Mouse (Mus musculus) spleen, postnatal 36 days (tissue): ENCODE data around the gene Dhcr7.

Source experiments
- DNase-seq, 2 experiments: peaks; one replicate each; pipeline ENCODE4 v3.0.0; 2022; ENCODE audit warnings: low spot score in 2 of 2, mixed read lengths in 1 of 2

The Dhcr7 gene

DNA sequence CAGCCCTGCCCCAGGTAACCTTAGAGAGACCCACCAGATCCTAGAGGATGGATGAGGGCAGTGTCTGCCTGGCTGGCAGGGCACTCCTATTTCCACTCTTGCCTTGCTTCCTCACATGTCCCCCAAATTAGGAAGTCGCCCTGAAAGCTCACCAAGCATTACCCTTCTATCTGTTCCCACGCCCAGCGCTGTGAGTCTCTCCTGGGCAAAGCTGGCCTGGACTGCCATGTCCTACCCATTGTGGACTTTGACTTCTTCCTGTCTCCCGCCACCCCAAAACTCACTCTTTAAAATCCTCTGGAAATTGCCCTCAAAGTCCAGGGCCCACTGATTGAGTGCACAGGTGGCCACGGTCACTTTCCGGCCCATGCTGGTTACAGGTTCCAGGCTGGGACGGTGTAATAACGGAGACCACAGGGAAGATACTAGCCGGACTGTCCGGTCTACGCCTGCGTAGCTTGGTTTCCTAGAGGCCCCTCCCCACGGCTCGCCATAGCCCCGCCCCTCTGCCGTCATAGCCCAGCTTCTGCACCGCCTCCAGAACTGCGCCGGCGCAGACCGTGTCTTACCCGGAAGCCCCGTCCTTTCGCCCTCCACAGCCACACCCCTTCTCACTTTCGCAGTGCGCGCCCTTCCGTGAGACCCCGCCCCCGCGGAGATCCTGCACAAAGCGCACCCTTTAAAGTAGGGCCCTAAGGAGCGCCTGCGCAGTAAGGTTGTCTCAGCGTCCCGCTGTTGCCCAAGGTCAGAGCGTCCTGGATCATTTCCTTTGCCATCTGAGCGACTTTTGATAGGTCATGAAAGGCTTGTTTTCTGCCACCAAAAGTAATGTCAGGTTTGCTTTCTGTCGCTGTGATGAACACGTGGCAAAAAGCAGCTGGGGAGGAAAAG lies at the start of gene Dhcr7, which contains the start of gene Nadsyn1:
Gene Dhcr7, plus strand, starts transcription at position 771 of the 891 bp plus-strand sequence.
Gene Nadsyn1, minus strand, starts transcription at position 475 of the 891 bp plus-strand sequence.
- peak; percentile 99 for DNase-seq

DNA sequence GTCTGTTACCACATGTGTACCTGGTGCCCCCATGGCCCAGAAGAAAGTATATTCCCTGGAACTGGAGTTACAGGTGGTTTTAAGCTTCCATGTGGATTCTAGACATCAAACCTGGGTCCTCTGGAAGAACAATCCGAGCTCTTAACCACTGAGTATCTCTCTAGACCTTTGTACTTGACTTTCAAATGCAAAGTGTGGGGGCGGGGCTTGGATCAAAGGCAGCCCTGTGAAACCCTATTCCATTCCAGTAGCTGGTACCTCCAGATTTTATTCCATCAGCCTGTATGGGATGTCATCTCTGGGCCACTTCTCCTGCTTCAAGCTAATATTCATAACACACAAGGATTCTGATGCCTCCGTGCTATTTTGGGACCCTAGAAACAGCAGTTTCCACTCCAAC lies 46.8 kb upstream of the Dhcr7 start:
- no peak for DNase-seq

DNA sequence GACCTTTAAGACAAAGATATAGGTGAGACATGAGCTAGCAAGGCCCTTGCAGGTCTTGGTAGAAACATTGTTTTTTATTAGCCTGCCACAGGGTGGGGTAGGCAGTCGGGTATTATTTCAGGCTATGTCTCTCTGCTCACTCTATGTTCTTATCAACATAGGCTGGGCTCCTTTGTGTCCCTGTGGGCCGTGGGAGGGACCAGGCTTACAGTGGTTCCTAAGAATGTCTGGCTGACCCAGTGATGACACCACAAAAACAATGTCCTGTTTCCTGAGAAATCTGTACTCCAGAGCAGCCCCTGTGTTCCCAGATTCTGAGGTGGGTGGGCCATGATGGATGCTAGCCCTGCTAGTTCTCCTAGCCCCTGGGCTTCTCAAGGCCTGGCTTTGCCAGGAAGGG lies 45.6 kb upstream of the Dhcr7 start:
- no peak for DNase-seq

DNA sequence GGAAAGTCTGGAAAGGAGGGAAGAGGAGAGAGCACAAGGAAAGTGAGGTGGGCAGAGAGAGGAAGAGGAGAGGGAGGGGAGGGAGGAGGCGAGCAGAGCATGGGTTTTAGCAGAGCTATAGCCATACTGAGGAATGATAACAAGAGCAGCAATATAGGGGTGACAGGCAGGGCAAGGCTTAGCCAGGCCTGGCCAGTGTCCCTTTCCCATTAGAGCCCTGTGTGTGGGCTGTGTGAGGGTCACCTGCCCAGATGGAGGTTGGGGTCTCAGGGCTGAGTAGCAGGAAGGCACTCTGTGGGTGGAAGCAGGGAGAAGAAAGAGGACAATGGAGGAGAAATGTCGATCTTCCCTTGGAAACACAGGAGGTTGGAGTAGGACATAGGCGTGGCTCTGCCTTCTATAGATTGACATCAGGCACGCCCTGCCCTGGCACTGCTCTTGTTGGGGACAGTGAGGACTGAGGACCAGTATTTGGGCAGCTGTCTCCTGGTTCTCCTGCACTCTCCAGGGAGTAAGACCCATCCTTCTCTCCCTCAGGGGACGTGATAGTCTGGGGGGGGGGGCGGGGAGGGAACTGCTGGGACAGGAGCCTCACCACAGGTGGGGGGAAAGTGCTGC lies 39.5 kb upstream of the Dhcr7 start:
- DNase-seq, result no peak

DNA sequence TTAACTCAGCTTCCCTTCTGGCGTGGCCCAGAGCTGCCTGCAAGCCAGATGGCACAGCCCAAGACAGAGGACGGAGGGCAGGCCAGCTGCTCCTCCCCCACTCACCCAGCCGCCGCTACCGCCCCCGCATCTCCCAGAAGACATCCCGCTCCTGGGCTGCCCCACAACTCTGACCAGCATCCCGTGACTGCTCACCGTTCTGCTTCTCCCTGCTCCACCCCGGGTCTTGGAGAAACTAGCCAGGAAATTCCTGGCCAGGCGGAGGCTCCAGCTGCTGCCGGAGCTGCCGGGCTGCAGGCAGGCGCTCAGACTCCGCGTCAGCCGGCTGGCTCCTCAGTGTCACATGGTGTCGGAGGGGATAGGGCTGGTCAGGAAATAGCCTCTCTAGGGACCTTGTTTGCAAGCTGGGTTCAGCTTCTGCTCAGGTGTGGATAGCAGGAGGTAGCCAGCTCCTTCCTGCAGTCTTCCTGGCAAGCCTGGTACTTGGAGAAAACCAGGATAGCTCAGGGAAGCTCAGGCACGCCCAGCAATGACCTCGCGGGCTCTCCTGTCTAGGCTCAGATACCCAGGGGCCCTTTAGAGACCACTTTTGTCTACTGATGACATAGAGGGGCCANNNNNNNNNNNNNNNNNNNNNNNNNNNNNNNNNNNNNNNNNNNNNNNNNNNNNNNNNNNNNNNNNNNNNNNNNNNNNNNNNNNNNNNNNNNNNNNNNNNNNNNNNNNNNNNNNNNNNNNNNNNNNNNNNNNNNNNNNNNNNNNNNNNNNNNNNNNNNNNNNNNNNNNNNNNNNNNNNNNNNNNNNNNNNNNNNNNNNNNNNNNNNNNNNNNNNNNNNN lies 38.7 kb upstream of the Dhcr7 start, which contains the start of gene Mrgpre:
Gene Mrgpre, minus strand, starts transcription at position 505 of the 834 bp plus-strand sequence.
- DNase-seq, result peak; percentile 69 to 75

DNA sequence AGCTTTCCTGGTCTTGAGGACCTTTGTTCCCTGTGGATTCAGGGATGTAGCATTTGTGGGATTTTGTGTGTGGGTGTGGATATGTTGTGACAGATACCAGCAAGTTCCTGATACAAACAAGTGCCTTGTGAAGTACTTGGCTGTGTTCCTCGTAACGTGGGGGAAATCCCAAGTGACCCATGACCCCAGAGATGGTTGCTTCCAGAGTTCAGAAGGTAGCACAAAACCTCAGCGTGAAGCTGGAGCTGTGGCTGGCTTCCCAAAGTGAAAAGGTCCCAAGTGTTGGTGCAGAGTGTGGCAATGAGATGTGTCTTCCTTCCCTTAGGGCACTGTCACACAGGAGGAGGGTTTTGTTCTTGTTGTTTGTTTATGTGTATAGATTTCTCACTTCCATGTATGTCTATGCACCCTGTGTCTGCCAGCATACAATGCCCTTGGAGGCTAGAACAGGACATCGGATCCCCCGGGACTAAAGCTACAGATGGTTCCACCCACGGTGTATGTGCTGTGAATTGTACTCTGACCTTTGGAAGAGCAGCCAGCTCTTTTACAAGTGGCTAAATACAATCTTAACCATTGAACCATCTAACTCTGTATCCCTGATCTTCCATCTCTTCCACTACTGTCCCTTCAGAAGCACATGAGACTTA lies 30.5 kb upstream of the Dhcr7 start:
- DNase-seq, result no peak

DNA sequence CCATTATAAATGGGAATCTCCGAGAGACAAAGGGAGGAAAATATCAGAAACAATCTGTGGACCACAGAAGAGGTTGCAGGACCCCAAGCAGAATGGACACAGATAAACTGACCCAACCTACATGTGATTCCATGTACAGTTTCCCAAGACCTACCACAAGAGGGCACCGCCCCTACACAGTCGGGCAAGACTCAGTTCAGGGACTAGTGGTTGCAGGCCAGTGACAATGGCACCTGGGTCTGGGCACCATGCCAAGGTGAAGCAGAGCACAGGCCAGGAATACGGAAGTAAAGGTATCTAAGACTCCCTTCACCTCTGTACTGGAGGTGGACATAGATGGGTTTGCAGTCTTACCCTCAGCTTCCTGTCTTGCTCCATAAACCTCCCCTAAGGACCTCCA lies 29.8 kb upstream of the Dhcr7 start:
- peak; percentile 73 to 76 for DNase-seq

DNA sequence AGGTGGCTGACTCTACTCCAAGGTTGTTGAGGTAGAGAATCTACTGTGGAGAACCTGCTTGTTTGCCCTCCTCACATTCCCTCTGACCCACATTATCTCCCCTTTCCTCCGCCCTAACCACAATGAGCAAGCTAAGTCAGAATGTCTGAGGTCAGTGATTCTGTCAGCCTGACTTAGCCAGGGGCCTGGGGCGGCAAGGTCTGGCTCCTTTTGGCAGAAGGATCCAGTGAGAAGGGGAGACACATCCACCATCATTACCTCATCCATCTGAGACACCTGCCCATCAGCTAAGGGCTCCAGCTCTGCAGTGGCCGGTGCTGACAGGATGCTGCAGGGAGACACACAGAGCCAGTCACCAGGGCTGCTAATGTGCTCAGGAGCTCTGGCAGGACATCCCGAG lies 24.2 kb upstream of the Dhcr7 start:
- no peak for DNase-seq

DNA sequence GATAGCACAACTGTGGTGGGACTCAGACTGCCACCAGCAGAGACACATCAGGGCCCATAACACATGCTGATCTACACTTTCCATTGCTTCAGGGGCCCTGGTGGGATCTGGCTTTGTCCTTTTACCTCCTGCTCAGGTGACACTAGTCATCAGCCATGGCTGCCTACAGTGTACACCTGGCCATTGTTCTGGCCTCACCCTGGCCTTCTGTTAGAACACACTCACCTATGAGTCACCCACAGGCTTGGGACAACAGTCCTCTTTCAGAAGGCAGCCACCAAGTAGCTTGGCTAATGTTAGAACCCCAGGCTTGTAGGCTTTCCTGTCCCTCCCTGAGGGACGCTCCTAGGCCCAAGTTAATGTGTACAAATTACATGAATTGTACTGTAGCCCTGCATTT lies 22.2 kb upstream of the Dhcr7 start:
- no peak for DNase-seq

DNA sequence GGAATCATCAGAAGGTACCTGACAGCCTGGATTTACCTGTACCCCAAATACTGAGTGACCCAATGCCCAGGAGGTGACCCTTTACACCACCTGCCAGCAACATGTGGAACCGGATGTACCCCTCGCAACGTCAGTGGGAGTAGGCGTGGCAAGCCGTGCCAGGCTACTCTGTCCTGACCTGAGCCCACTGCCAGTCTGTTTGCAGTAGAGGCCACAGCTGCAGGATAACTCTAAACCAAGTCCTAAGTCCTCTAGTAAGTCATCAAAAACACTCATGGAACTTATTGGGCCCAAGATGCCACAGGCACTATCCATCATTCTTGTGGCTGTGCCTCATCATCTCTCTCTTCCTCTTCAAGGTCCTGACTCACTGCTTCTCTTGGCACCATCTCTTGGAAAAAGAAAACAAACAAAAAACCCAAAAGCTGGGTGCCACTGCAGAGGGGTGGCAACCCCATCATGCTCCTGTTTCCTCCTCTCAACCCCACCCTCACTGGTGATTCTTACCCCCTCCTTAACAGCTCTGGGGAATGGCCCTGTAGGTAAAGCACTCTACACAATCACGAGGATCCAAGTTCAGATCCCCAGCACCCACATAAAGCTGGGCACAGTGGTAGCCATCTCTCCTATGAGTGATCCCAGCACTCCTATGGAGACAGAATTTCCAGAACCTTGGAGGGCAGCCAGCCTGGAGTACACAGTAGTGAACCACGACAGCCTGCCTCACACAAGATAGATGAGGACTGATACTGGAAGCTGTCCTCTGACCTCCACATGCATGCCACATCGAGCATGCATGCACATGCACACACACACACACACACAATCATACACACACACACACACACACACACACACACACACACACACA lies 21.5 kb upstream of the Dhcr7 start:
- no peak for DNase-seq

DNA sequence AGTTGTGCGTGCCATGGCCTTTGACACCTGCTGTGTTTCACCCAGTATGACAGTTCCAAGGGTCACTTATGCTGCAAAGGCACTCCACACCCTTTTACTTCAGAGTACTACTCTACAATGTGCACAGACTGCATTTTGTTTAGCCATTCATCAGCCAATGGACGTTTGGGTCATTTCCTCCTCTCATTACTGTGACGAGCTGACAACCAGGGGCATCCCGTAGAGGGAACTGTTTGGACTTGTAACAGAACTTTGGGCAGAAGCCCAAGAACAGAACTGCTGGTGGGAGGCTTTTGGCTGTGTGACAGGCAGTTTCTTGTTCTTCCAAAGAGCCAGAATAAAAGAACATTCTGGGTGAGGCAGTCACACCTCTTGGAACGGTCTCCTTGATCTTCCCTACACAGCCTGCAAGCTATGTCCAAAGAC lies 17.7 kb upstream of the Dhcr7 start:
- no peak for DNase-seq

DNA sequence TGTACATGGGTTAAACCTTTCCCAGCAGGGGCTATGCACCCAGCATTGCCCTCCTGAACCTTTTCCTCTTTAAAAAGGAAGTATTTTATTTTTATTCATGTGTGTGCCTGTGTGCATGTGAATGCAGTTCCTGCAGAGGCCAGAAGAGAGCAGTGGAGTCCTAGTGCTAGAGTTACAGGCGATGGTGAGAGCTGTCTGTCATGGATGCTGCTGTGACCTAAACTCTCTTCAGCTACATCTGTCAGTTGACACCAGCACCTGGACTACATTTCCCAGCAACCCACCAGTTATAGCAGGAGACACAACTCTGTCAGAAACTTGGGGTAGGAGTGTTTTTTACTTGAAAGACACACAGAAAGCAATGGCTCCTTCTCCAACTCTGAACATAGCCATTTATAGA lies 14.0 kb upstream of the Dhcr7 start:
- DNase-seq, result no peak

DNA sequence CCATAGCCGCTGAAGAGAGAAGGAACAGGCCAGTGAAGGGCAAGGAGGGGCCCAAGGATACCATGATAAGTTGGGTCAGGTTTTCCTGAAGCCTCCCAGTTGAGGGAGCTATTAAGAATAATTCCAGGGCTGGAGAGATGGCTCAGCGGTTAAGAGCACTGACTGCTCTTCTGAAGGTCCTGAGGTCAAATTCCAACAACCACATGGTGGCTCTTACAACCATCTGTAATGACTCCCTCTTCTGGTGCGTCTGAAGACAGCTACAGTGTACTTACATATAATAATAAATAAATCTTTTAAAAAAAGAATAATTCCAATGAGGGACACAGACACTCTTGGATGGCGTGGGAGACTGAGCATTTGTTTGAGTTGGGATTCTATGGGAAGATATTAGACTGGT lies 3.7 kb upstream of the Dhcr7 start:
- DNase-seq, result no peak

DNA sequence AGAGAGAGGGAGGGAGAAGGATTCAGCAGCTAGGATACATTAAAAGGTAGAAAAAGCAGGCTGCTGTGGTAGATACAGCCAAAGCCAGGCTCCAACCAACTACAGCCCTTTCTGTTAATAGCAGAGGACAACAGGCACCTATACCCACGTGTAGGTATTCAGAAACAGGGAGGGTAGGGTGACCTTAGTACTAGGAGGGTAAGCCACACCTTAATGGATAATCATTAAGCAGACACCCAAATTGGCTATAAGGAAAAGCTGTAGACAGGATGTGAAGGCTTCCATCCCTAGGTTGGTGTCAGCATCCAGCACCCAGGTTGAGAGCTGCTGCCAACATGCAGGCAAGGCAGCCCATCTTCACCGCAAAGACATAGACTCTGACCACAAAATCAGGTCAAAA lies 1.7 kb upstream of the Dhcr7 start:
- DNase-seq, result no peak

DNA sequence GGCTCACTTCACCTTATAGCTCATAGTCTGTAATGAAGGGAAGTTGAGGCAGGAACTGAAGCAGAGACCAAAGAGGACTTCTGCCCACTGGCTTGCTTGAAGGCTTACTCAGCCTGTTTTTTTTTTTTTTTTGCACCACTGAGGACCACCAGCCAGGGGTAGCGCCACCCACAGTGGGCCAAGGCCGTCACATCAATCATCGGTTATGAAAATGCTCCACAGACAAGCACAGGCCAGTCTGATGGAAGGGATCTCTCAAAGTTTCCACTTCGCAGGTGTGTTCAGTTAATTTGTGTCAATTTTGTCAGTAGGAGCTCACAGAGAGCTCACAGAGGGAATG lies 291 bp downstream of the Dhcr7 start:
- DNase-seq, result no peak

DNA sequence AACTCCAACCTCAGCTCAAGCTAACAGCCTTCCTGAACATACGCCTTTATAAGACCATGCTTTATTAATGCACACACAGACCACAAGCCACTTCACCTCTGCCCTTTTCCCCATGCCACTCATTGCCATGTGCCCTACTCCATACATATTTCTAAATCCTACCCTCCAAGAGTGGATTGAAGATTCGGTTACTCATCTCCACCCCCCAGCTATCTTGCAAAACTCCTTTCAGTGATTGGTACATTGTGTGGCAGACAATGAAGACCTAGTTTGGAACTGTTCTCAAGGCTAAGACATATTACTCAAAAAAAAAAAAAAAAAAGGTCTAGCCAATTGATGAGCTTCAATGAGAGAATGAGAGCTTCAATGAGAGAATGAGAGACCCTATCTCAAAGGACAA lies 4.0 kb downstream of the Dhcr7 start:
- DNase-seq, result no peak

DNA sequence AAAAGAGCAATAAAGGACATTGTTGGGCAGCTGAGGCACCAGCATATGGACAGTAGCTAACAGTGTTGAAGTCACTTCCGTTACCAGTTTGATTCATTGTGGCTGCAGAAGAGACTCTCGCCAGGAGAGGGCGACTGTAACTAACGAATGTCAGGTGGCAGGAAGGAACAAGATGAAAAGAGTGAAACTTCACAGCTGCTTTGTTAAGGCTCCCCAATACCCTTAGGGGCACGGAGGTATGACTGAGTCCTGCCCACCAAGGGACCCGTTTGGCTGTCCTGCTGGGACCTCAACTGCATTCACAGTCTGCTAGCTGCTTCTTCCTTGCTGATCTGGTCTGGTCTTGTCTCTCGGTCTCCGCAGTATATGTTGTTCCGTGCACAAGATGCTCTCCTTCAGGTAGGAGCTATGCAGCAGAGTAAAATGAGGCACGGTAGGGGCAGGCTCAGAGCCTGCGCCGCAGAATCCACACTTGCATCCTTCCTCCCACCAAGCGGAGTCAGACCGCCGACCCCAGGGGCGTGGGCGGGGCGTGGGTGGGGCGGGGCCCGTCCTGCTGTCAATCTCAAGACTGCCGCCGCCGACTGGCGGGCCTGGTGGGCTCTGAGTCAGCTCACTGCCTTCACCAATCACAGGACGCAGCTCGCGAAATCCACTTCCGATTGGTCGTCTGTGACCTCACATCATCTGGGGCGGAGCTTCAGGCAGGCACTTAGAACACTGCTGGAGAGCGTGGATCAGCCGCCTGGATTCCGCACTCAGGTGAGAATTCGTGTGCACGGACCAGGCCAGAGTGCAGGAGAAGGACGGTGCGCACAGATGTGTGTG lies 6.8 kb downstream of the Dhcr7 start:
- DNase-seq, result peak; percentile 95 to 96

DNA sequence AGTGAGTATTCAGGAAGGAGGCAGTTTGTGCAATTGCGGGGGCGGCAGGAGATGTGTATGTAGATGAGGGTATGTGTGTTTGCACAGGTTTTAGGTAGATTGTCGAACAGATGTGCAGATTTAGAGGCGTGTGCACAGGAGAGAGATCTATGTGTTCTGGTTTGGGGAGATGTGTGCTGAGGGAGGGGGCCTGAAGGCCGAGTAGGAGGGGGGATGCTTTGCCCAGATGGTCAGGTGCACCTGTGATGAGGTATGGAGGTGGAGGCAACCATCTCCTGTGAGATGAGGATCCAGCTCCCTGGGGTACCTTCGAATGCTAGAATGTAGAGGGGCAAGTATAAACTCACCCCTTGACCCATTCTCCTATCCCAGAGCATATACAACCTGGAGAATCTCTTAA lies 7.5 kb downstream of the Dhcr7 start:
- no peak for DNase-seq

DNA sequence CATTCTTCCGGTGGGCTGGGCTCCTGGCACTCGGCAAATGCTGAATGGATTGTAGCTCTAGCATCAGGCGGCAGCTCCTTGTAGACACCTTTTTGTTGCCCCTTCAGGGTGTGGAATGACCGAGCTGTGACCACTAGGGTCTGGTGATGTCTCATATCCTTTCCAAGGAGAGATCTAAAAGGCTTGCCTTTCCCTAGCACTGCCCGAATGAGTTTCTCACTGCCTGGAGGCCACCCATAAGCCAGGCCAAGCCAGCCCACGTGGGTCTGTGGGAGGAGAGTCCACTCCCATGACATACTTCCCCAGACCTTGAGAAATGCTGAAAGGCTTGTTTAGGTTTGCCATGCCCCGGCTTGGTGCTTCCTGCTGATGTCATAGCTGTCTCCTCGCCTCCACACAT lies 9.3 kb downstream of the Dhcr7 start:
- no peak for DNase-seq

DNA sequence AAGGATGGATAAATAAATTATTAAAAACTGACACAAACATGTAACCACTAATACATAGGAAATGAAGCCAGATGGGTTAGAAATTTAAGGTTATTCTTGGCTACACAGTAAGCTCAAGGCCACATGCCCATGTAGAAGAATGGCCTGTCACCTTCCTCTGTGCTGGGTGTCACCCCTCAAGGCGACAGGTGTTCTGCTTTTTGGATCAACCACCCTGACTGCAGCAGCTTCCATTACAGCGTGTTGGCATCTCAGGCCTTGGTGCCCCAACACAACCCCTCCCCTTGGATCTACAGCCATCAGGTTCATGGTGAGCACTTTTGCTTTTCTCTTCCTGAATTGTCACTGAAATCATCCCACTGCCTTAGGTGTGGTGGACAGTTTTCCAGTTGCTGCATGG lies 9.7 kb downstream of the Dhcr7 start:
- DNase-seq, result no peak
